Mouse (Mus musculus): Measurements from ENCODE around the gene E2f8. TPM values are rescaled to one million over a fixed set of nuclear protein-coding genes. Genes with fewer than 3 reads are reported as not detected.

E2f8 gene
- polyA plus RNA-seq, 1 experiment from 2014 or later, result 5.5 TPM

DNA sequence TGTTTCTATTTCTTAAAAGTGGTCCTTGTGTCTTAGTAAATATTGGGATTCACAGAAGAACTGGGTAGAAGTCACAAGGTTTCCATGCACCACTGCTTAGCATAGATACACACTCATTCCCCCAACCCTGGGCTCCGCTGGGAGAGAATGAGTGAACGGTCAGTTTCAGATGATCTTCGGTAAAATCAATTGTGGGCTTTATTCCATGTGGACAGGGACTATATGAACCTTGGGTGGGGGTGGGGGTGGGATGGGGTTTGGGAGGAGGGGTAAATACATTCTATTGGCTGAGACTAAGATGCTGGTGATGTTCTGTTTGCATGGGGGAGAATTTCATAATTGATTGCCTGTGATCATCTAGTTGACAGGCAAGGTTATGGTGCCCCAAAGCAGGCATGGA, 25.9 kb downstream of the E2f8 start:
- Histone ChIP-seq H3K9me3 (replicated peaks; ENCODE audit: low read length) (no peaks in the 10 kb centered on the region), H3K4me2 (ENCODE audit: low read length) (no peak overlapping the region), H3K4me3 (replicated peaks; ENCODE audit: low read depth, low read length) (no peak overlapping the region), H3K4me1 (replicated peaks; ENCODE audit: insufficient read depth, low read length) (no peaks in the 10 kb centered on the region), H3K27ac (no peak overlapping the region), H3K9ac (ENCODE audit: low read depth, low read length) (no peak overlapping the region), H3K27me3 (ENCODE audit: insufficient read depth, low read length) (no peaks in the 10 kb centered on the region), H3K36me3 (ENCODE audit: insufficient read depth, low read length) (no peaks in the 10 kb centered on the region)
- no peak for ATAC-seq (replicated peaks; ENCODE audit: low FRiP score, low read depth)
- no peak for DNase-seq (ENCODE audit: low spot score)
- 88% methylated on average over 3 of the region's 3 CpGs for WGBS
- TF ChIP-seq CTCF (IDR thresholded peaks at IDR 0.05; ENCODE audit: low read depth), result no peak

DNA sequence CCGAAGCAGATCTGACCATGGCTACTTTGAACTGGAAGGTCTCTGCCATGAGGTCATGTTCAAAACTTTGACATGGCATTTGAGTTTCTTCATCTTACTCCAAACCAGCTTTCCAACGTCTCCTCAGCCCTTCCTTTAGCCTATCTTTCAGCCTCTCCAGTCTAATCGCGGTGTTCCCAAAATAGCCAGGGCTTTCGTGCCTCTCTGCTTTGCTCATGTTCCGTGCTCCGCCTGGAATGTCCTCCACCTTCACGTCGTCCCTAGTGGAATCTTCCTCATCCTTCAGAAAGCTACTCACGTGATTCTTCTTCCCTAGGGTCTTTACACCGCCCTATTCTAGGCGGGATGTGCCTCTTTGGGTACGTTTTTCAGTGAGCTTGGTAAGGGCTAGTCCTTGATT, 27.9 kb downstream of the E2f8 start:
- Histone ChIP-seq H3K9ac (ENCODE audit: low read depth, low read length) (no peak overlapping the region), H3K9me3 (replicated peaks; ENCODE audit: low read length) (no peaks in the 10 kb centered on the region), H3K4me1 (replicated peaks; ENCODE audit: insufficient read depth, low read length) (no peaks in the 10 kb centered on the region), H3K4me3 (replicated peaks; ENCODE audit: low read depth, low read length) (no peak overlapping the region), H3K36me3 (ENCODE audit: insufficient read depth, low read length) (no peaks in the 10 kb centered on the region), H3K4me2 (ENCODE audit: low read length) (no peak overlapping the region), H3K27me3 (ENCODE audit: insufficient read depth, low read length) (no peaks in the 10 kb centered on the region), H3K27ac (no peak overlapping the region)
- no peak for ATAC-seq (replicated peaks; ENCODE audit: low FRiP score, low read depth)
- 86% methylated on average over 13 of the region's 13 CpGs for WGBS
- no peak for TF ChIP-seq CTCF (IDR thresholded peaks at IDR 0.05; ENCODE audit: low read depth)
- DNase-seq (ENCODE audit: low spot score), result no peak

DNA sequence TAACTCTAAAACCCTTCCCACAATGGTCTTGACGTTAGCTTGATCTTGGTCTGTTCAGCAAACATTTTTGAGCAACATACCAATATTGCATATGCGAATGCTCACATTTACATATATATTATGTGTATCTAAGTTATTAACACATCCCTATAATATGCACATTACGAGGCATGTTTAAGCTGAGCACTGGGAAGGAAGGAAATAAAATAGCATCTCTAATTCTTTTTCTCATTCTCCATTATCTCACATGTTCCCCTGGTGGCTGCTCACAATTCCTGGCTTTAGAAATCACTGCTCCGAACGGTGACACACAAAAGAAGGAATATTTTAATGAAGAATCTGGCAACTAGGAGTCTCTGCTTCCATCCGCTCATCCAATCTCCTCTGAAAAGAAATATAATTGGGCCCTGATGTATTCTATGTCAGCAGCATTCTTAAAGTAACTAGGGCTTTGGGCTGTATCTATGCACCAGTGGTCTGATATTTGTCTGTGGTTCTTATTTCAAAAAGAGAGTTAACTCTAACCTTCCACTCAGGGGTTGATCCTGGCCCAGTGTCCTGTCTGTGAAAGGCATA, 29.8 kb downstream of the E2f8 start:
- no peak for TF ChIP-seq CTCF (IDR thresholded peaks at IDR 0.05; ENCODE audit: low read depth)
- Histone ChIP-seq H3K9ac (ENCODE audit: low read depth, low read length) (no peak overlapping the region), H3K36me3 (ENCODE audit: insufficient read depth, low read length) (no peaks in the 10 kb centered on the region), H3K4me3 (replicated peaks; ENCODE audit: low read depth, low read length) (no peak overlapping the region), H3K4me2 (ENCODE audit: low read length) (no peak overlapping the region), H3K4me1 (replicated peaks; ENCODE audit: insufficient read depth, low read length) (no peaks in the 10 kb centered on the region), H3K9me3 (replicated peaks; ENCODE audit: low read length) (no peaks in the 10 kb centered on the region), H3K27ac (no peak overlapping the region), H3K27me3 (ENCODE audit: insufficient read depth, low read length) (no peaks in the 10 kb centered on the region)
- DNase-seq (ENCODE audit: low spot score) (no peak), ATAC-seq (replicated peaks; ENCODE audit: low FRiP score, low read depth) (no peak)
- 87% methylated on average over 6 of the region's 6 CpGs for WGBS

DNA sequence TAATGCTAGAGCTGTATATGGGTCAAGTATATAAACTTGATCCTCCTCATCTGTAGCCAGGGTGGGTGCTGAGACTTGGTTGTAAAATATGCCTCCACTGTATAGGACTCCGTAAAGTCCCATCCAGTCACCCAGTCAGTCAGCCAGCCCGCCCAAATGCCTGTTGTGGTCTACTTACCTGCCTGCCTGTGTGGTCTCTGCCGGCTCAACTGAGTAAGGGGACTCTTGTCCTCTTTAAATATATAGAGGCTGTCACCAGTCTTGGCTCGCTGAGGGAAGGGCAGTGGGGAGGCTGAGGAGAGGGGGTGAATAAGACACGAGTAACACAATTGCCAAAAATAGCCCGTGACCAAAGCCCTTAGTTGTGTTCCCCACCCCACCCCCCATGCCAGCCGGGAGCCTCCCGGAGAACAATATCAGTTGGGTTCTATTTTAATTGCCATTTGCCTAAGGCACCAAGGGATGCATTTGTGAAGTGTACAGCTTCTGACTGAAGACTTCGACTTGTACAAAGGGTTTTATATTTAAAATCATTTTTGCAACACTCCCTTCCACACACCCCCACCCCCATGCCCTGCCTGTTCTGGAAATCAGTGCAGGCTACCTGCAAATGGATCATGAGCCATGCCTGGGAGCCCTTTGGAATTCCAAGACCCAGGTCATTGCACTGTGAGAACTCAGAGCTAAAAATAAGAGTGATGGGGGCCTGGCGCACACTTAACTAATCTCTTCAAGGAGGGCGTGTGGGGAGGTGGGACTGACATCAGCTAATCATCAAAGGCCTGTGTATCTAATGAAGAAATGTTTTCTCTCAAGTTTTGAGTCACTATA, 33.4 kb downstream of the E2f8 start, which contains the start of gene Csrp3:
Gene Csrp3 (minus strand): TSS at position 214 of the 831 bp plus-strand sequence.
- H3K4me1 ChIP-seq (replicated peaks; ENCODE audit: insufficient read depth, low read length), result no peaks in the 10 kb centered on the region
- no peak within 1 kb of the TSS for H3K9ac ChIP-seq (ENCODE audit: low read depth, low read length)
- H3K4me2 ChIP-seq (ENCODE audit: low read length), result no peak within 1 kb of the TSS
- DNase-seq (ENCODE audit: low spot score) (no peak), ATAC-seq (replicated peaks; ENCODE audit: low FRiP score, low read depth) (no peak)
- no peak for TF ChIP-seq CTCF (IDR thresholded peaks at IDR 0.05; ENCODE audit: low read depth)
- no peaks in the 10 kb centered on the region for H3K36me3 ChIP-seq (ENCODE audit: insufficient read depth, low read length)
- WGBS, result 59% methylated on average over 11 of the region's 11 CpGs
- no peak within 1 kb of the TSS for H3K4me3 ChIP-seq (replicated peaks; ENCODE audit: low read depth, low read length)
- no peak within 1 kb of the TSS for H3K27ac ChIP-seq
- no peaks in the 10 kb centered on the region for H3K9me3 ChIP-seq (replicated peaks; ENCODE audit: low read length)
- H3K27me3 ChIP-seq (ENCODE audit: insufficient read depth, low read length), result no peaks in the 10 kb centered on the region

DNA sequence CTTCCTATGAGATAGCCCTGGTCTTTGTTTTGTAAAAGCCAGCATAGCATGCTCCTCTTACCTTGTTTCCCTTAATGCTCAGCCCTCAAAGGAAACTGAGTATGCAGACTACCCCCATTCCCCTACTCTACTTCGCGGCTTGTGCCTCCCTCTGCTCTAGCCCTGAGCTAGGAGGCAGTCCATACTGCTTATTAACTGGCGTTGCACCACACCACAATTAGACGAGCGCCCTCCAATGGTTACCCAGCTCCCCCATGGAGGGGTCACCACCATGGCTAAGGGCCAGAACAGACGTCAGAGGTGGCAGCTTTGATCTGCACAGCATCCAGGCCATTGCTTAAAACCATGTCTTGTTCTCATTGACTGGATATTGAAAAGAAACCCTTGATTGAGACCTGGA, 34.6 kb downstream of the E2f8 start:
- no peak for TF ChIP-seq CTCF (IDR thresholded peaks at IDR 0.05; ENCODE audit: low read depth)
- no peak overlapping the region for H3K27ac ChIP-seq
- H3K4me3 ChIP-seq (replicated peaks; ENCODE audit: low read depth, low read length), result no peak overlapping the region
- no peaks in the 10 kb centered on the region for H3K9me3 ChIP-seq (replicated peaks; ENCODE audit: low read length)
- DNase-seq (ENCODE audit: low spot score) (no peak), ATAC-seq (replicated peaks; ENCODE audit: low FRiP score, low read depth) (no peak)
- no peaks in the 10 kb centered on the region for H3K4me1 ChIP-seq (replicated peaks; ENCODE audit: insufficient read depth, low read length)
- no peaks in the 10 kb centered on the region for H3K36me3 ChIP-seq (ENCODE audit: insufficient read depth, low read length)
- 53% methylated on average over 6 of the region's 6 CpGs for WGBS
- no peaks in the 10 kb centered on the region for H3K27me3 ChIP-seq (ENCODE audit: insufficient read depth, low read length)
- no peak overlapping the region for H3K9ac ChIP-seq (ENCODE audit: low read depth, low read length)
- H3K4me2 ChIP-seq (ENCODE audit: low read length), result no peak overlapping the region

DNA sequence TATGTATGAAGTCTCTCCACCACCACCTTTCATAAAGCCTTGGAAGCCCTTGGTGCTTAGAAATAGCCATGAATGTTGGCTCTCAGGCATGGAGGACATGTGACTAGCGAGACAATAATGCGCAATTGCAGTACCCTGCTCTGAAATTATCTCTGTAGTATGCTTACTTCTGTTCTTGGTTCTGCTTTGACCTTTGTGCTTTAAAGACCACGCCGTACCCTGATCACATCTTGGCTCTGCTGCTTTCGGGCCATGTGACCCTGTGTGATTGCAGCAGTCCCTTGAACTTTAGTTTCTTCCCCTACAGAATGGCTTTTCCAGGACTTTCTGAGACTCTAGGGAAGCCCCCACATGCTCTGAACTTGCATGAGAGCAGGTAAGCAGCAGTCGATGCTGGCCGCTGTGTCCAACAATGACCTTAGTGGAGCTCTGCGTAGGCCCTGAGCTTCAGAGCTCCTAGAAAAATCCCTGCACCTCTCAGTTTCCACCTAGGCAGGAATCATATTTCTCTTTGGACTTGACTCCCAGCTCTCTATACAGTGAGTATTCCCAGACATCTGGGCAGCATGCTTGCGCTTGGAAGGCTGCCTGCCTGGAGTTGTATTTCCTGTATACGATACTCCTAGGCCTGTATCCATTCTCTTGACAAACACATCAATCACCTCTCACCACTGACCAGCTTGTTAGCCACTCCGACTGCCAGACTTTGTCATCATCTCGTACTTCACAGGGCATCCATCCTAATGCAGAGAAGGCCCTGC, 36.0 kb downstream of the E2f8 start:
- Histone ChIP-seq H3K9ac (ENCODE audit: low read depth, low read length) (no peak overlapping the region), H3K4me1 (replicated peaks; ENCODE audit: insufficient read depth, low read length) (no peaks in the 10 kb centered on the region), H3K27me3 (ENCODE audit: insufficient read depth, low read length) (no peaks in the 10 kb centered on the region), H3K36me3 (ENCODE audit: insufficient read depth, low read length) (no peaks in the 10 kb centered on the region), H3K4me2 (ENCODE audit: low read length) (no peak overlapping the region), H3K27ac (no peak overlapping the region), H3K9me3 (replicated peaks; ENCODE audit: low read length) (no peaks in the 10 kb centered on the region), H3K4me3 (replicated peaks; ENCODE audit: low read depth, low read length) (no peak overlapping the region)
- no peak for ATAC-seq (replicated peaks; ENCODE audit: low FRiP score, low read depth)
- no peak for TF ChIP-seq CTCF (IDR thresholded peaks at IDR 0.05; ENCODE audit: low read depth)
- DNase-seq (ENCODE audit: low spot score), result peak; percentile 37
- 58% methylated on average over 12 of the region's 12 CpGs for WGBS
